ENCODE assay signal across 8 mouse cellular contexts in the genomic region with DNA sequence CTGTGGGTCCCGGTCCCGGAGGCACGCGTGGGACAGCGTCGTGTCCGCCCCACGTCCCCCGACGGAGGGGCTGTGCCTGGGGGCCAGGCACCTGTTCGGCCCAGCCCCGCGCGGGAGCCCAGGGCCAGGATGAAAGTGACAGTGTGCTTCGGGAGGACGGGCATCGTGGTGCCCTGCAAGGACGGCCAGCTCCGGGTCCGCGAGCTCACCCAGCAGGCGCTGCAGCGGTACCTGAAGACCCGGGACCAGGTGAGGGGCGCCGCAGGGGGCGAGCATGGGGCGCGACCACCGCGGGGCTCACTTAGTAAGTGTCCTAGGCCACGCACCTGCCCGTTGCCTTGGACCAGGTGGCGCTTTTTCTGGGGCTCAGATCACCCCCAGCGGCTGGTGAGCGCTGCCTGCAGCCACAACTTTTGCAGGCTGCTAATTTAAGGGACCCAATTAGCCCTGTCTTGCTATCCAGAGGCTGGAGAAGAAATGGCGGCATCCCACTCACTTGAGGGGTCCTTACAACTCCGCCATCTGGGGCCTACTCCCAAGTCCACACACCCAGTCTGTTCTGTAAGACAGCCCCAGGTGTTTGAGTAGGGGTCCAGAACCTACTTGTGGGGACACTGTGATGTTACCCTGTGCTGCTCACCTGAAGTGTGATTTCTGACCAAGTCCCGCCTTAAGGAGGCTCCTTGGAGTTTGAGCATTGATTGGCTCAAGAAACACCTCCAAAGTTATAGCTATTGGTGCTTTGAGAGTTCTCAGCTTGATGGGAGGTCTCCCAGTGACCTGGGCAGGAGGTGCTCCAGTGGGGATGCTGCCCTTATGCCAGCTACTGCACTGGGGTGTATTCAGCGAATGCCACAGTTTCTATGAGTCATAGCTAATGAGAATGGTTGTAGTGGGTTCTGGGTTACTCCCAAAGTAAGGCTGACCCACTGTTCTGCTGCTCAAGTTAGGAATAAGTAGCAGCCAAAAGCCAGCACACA. TPM values are rescaled to one million over a fixed set of nuclear protein-coding genes. Genes with fewer than 3 reads are reported as not detected.
A peak's percentile ranks its signal among the peaks of the same experiment; 100 is the strongest.
DNase-seq lines count a peak whose midpoint lies in the region; ATAC-seq and TF ChIP-seq lines count a peak whose summit lies in the region.

No protein-coding gene starts in this region.

- H3K9ac ChIP-seq in forebrain, embryonic 16.5 days (replicated peaks; ENCODE audit: low read depth, low read length) = peak overlapping the region; percentile 74
- peak overlapping the region; percentile 75 for H3K9ac ChIP-seq in hindbrain, embryonic 16.5 days (ENCODE audit: low read depth, low read length)
- peak overlapping the region; percentile 78 for H3K9ac ChIP-seq in liver, embryonic 11.5 days (ENCODE audit: low read depth, low read length)

- TF ChIP-seq CTCF in layer of hippocampus, adult 2 months (conservative IDR thresholded peaks at IDR 0.05) = peak; percentile 38; the same call in 1 of the 2 replicates

- H3K9me3 ChIP-seq in forebrain, embryonic 16.5 days (ENCODE audit: control insufficient read depth, low read length) = no peaks in the 10 kb centered on the region
- H3K9me3 ChIP-seq in hindbrain, embryonic 16.5 days (ENCODE audit: control insufficient read depth, low read length) = no peaks in the 10 kb centered on the region
- H3K9me3 ChIP-seq in liver, embryonic 11.5 days (ENCODE audit: control insufficient read depth, low read length) = no peaks in the 10 kb centered on the region

- intact Hi-C loops in gastrocnemius, postnatal 14 days (cut with DNase I; ENCODE audit: low total_unique reads) = no loop called here

- H3K27ac ChIP-seq in layer of hippocampus, adult 2 months = peak overlapping the region; percentile 72
- H3K27ac ChIP-seq in forebrain, embryonic 16.5 days (ENCODE audit: low read length) = no peak overlapping the region
- H3K27ac ChIP-seq in hindbrain, embryonic 16.5 days (ENCODE audit: low read depth, low read length) = peak overlapping the region; percentile 6; the same call in 1 of the 2 replicates
- no peak overlapping the region for H3K27ac ChIP-seq in liver, embryonic 11.5 days (ENCODE audit: low read depth, low read length)

- peak overlapping the region; percentile 82 for H3K4me3 ChIP-seq in layer of hippocampus, adult 2 months
- H3K4me3 ChIP-seq in forebrain, embryonic 16.5 days (replicated peaks; ENCODE audit: low read length) = peak overlapping the region; percentile 84
- H3K4me3 ChIP-seq in hindbrain, embryonic 16.5 days (ENCODE audit: low read length) = peak overlapping the region; percentile 69
- peak overlapping the region; percentile 86 for H3K4me3 ChIP-seq in liver, embryonic 11.5 days (ENCODE audit: low read depth, low read length)

- 3% methylated on average over 40 of the region's 40 CpGs for WGBS in forebrain, embryonic 16.5 days
- WGBS in hindbrain, embryonic 16.5 days = 3% methylated on average over 36 of the region's 40 CpGs
- WGBS in liver, embryonic 11.5 days = 4% methylated on average over 40 of the region's 40 CpGs

- peak overlapping the region; percentile 99 for H3K4me2 ChIP-seq in forebrain, embryonic 16.5 days (ENCODE audit: low read length)
- peak overlapping the region; percentile 80 for H3K4me2 ChIP-seq in hindbrain, embryonic 16.5 days (ENCODE audit: low read length)
- peak overlapping the region; percentile 94 for H3K4me2 ChIP-seq in liver, embryonic 11.5 days

- H3K27me3 ChIP-seq in forebrain, embryonic 16.5 days (replicated peaks; ENCODE audit: control insufficient read depth, insufficient read depth, low read length) = no peaks in the 10 kb centered on the region
- H3K27me3 ChIP-seq in hindbrain, embryonic 16.5 days (replicated peaks; ENCODE audit: control insufficient read depth, insufficient read depth, low read length) = no peaks in the 10 kb centered on the region
- no peaks in the 10 kb centered on the region for H3K27me3 ChIP-seq in liver, embryonic 11.5 days (replicated peaks; ENCODE audit: control insufficient read depth, insufficient read depth, low read length)

- DNase-seq in layer of hippocampus, adult 2 months (ENCODE audit: low spot score in 2 of 2) = no peak
- DNase-seq in layer of hippocampus, postnatal 14 days (ENCODE audit: low spot score in 2 of 2) = no peak
- peak; percentile 12 for DNase-seq in adrenal gland, adult 8-10 months
- peak; percentile 48 for DNase-seq in liver, embryonic 11.5 days (ENCODE audit: low spot score)
- DNase-seq in neural tube, embryonic 10.5 days (ENCODE audit: extremely low spot score, low spot score) = peak; percentile 17
- no peak for DNase-seq in gastrocnemius, postnatal 14 days

- H3K36me3 ChIP-seq in forebrain, embryonic 16.5 days (ENCODE audit: control insufficient read depth, insufficient read depth) = no peaks in the 10 kb centered on the region
- H3K36me3 ChIP-seq in hindbrain, embryonic 16.5 days (ENCODE audit: control insufficient read depth, insufficient read depth, low read length) = no peaks in the 10 kb centered on the region
- H3K36me3 ChIP-seq in liver, embryonic 11.5 days (ENCODE audit: control insufficient read depth, insufficient read depth, low read length) = no peaks in the 10 kb centered on the region

- peaks cover 11% of the 10 kb centered on the region for H3K4me1 ChIP-seq in forebrain, embryonic 16.5 days (replicated peaks; ENCODE audit: control insufficient read depth, insufficient read depth, low read length)
- peaks cover 3% of the 10 kb centered on the region; the same call in 1 of the 2 replicates for H3K4me1 ChIP-seq in hindbrain, embryonic 16.5 days (ENCODE audit: control insufficient read depth, insufficient read depth, low read depth, low read length)
- no peaks in the 10 kb centered on the region for H3K4me1 ChIP-seq in liver, embryonic 11.5 days (replicated peaks; ENCODE audit: control insufficient read depth, insufficient read depth, low read length)

- peak; percentile 68 for ATAC-seq in forebrain, embryonic 16.5 days
- ATAC-seq in hindbrain, embryonic 16.5 days = peak; percentile 71
- ATAC-seq in liver, embryonic 11.5 days (replicated peaks; ENCODE audit: low FRiP score) = peak; percentile 38

RNA-seq across cellular contexts. Expression of a gene that starts 0.8 kb away (rescaled TPM):
- 1 to 10 TPM; 4.6 to 6.9 TPM for total RNA-seq in layer of hippocampus, adult 2 months (2021)
- total RNA-seq in layer of hippocampus, postnatal 14 days (2021) = 1 to 10 TPM; 5.5 to 8.2 TPM
- total RNA-seq in adrenal gland, adult 8-10 months (2022) = 10 to 100 TPM; 11.8 to 42.7 (median 22.0) TPM
- 4.6 and 6.3 TPM in 2 replicates for polyA plus RNA-seq in forebrain, embryonic 16.5 days (2015; fragmentation: Nextera tagmentation; extraction: Ambion mirVana)
- polyA plus RNA-seq in hindbrain, embryonic 16.5 days (2015; fragmentation: Nextera tagmentation; extraction: Ambion mirVana) = 7.3 and 8.9 TPM in 2 replicates
- polyA plus RNA-seq in liver, embryonic 11.5 days (2014; fragmentation: Nextera tagmentation; extraction: Ambion mirVana) = 6.5 and 6.8 TPM in 2 replicates
- 1 to 10 TPM; 5.7 to 6.0 TPM for total RNA-seq in gastrocnemius, postnatal 14 days (2021)

Comparison
In these comparisons a context has a peak if more than half of its experiments do, and no peak if none do; other contexts are left out.
1. DNase-seq: peak in adrenal gland, adult 8-10 months (single experiment), liver, embryonic 11.5 days (single experiment) and neural tube, embryonic 10.5 days (single experiment); none in layer of hippocampus, adult 2 months (0 of 2), layer of hippocampus, postnatal 14 days (0 of 2) and gastrocnemius, postnatal 14 days (single experiment).
2. H3K27ac ChIP-seq: peak in layer of hippocampus, adult 2 months (single experiment) and hindbrain, embryonic 16.5 days (single experiment); none in forebrain, embryonic 16.5 days (single experiment) and liver, embryonic 11.5 days (single experiment).
3. Peak in every context shown above with its lines, with median percentiles within 50 percentile points of each other: H3K4me3 ChIP-seq, ATAC-seq, H3K4me2 ChIP-seq and H3K9ac ChIP-seq.